Mouse (Mus musculus): ENCODE data around the gene Dennd1a.

DNA sequence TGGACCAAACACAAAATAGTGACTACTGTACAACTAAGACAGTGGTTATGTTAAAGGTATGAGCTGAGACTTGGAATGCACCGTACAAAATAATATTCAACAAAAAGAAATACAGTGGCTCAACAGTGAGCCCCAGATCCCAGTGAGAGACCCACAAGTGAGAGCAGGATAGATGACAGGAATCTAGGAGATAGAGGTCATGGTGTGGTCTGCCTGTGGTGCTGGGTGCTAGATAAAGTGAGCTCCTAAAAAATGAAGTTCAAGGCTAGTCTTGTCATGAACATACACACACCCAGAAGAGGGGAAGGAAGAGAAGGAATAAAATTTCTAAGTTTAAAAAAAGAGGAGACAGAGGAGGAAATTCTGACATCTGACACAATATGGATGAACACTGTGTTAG, 95.2 kb downstream of the Dennd1a start:
- TF ChIP-seq CTCF (IDR thresholded peaks at IDR 0.05; ENCODE audit: extremely low read depth, insufficient read depth, insufficient read length, insufficient replicate concordance) (no peak), POLR2A (IDR thresholded peaks at IDR 0.05; ENCODE audit: low read depth, low read length) (no peak)

All from spleen, adult 2 months (tissue).